ENCODE assay signal across 13 mouse cellular contexts in genomic region chr12:101089955-101090354, GRCm38 (mm10).
"Had no signal": no experiment of that assay in that cellular context is flagged by ENCODE, and none has a peak within 500 bp of the region (broad histone marks: within the 10 kb centered on the region; RNA-seq: fewer than 3 reads in every experiment).

No protein-coding gene starts in this region.

- DNase-seq: gastrocnemius, postnatal 14 days; gastrocnemius, postnatal 36 days; heart, adult 18-20 months; heart, postnatal 10 days; heart, postnatal 36 days; kidney, adult 11 months; kidney, adult 2 months; kidney, adult 9 months; kidney, postnatal 14 days; kidney, postnatal 36 days; layer of hippocampus, adult 9-11 months; layer of hippocampus, postnatal 36 days; left cerebral cortex, postnatal 4 days had no signal
